Mouse (Mus musculus): ENCODE measurements at regions not wholly inside any gene's neighbourhood (a gene's known extent, or its start where the extent isn't known, plus 50 kb on each side); places are given as distances from the start of the nearest gene placed in this dataset.

- TF ChIP-seq CTCF (IDR thresholded peaks at IDR 0.05; ENCODE audit: borderline replicate concordance, insufficient read depth, low read depth, low read length): no peak
- TF ChIP-seq POLR2A (IDR thresholded peaks at IDR 0.05; ENCODE audit: borderline replicate concordance, insufficient read depth, low read length): no peak
- H3K27me3 ChIP-seq (ENCODE audit: control insufficient read depth, insufficient read depth, low read length): no peaks in the 10 kb centered on the region
- DNase-seq: no peak
- no peak overlapping the region for H3K4me3 ChIP-seq (replicated peaks; ENCODE audit: insufficient read depth, low read depth, low read length)
- WGBS: 35% methylated on average over 5 of the region's 5 CpGs
- no peaks in the 10 kb centered on the region for H3K4me1 ChIP-seq (ENCODE audit: control insufficient read depth, insufficient read depth, low read length)
- H3K27ac ChIP-seq (ENCODE audit: insufficient read depth, low read length): no peak overlapping the region
Observed at GRCm38 (mm10) chr1:23202511-23203435, 100.7 kb upstream of the 4933415F23Rik start.

DNA sequence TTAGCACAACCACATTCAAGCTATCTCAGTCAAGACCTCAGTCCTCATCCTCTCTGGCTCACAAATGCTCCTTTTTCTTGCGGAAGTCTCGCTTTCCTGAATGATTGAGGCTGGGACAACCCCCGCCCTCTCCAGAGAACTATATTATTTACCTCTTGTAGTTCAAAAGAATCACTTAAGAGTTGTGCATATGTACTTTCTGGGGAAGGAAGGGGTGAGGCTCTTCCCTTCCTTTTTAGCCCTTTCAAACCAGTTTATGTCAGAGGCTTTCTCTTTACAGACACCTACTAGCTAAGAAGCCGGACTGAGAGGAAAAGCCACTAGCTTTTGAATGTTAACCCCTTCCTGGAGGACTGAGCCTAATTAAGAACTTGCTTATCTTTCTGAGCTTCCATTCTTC is 98.4 kb upstream of the 4933415F23Rik start:
- no peak for DNase-seq
- Histone ChIP-seq H3K27ac (ENCODE audit: insufficient read depth, low read length) (no peak overlapping the region), H3K4me3 (replicated peaks; ENCODE audit: insufficient read depth, low read depth, low read length) (no peak overlapping the region), H3K27me3 (ENCODE audit: control insufficient read depth, insufficient read depth, low read length) (no peaks in the 10 kb centered on the region), H3K4me1 (ENCODE audit: control insufficient read depth, insufficient read depth, low read length) (no peaks in the 10 kb centered on the region)
- no peak for TF ChIP-seq CTCF (IDR thresholded peaks at IDR 0.05; ENCODE audit: borderline replicate concordance, insufficient read depth, low read depth, low read length)
- no peak for TF ChIP-seq POLR2A (IDR thresholded peaks at IDR 0.05; ENCODE audit: borderline replicate concordance, insufficient read depth, low read length)
- WGBS: 65% methylated on average over 4 of the region's 4 CpGs

- Histone ChIP-seq H3K4me3 (replicated peaks; ENCODE audit: insufficient read depth, low read depth, low read length) (no peak overlapping the region), H3K27me3 (ENCODE audit: control insufficient read depth, insufficient read depth, low read length) (no peaks in the 10 kb centered on the region), H3K4me1 (ENCODE audit: control insufficient read depth, insufficient read depth, low read length) (no peaks in the 10 kb centered on the region), H3K27ac (ENCODE audit: insufficient read depth, low read length) (no peak overlapping the region)
- 84% methylated on average over 3 of the region's 3 CpGs for WGBS
- TF ChIP-seq POLR2A (IDR thresholded peaks at IDR 0.05; ENCODE audit: borderline replicate concordance, insufficient read depth, low read length) (no peak), CTCF (IDR thresholded peaks at IDR 0.05; ENCODE audit: borderline replicate concordance, insufficient read depth, low read depth, low read length) (no peak)
- DNase-seq: no peak
Observed at GRCm38 (mm10) chr1:23190316-23191005, 88.4 kb upstream of the 4933415F23Rik start.

DNA sequence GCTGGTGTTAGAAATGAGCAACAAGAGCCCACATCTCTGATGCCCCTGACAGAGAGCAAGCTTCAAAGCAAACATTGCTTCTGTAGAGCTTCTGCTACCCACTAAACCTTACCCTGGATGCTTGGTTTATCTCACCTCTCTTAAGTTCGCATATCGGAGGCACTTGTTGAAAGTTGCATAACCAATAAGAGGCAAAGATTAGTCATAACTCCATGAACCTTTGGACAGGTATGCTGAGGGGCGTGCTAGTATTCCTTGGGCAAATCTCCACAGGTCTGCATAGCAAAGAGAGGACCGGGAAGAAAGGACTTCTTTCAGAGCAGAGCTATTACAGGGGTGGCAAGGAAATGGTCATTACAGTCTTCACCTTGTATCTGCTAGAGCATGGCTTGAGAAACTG is 87.7 kb upstream of the 4933415F23Rik start:
- H3K27ac ChIP-seq (ENCODE audit: insufficient read depth, low read length): no peak overlapping the region
- no peaks in the 10 kb centered on the region for H3K27me3 ChIP-seq (ENCODE audit: control insufficient read depth, insufficient read depth, low read length)
- H3K4me3 ChIP-seq (replicated peaks; ENCODE audit: insufficient read depth, low read depth, low read length): no peak overlapping the region
- TF ChIP-seq POLR2A (IDR thresholded peaks at IDR 0.05; ENCODE audit: borderline replicate concordance, insufficient read depth, low read length): no peak
- TF ChIP-seq CTCF (IDR thresholded peaks at IDR 0.05; ENCODE audit: borderline replicate concordance, insufficient read depth, low read depth, low read length): no peak
- no peaks in the 10 kb centered on the region for H3K4me1 ChIP-seq (ENCODE audit: control insufficient read depth, insufficient read depth, low read length)
- DNase-seq: no peak
- WGBS: 93% methylated on average over 4 of the region's 4 CpGs

- no peaks in the 10 kb centered on the region for H3K4me1 ChIP-seq (ENCODE audit: control insufficient read depth, insufficient read depth, low read length)
- H3K4me3 ChIP-seq (replicated peaks; ENCODE audit: insufficient read depth, low read depth, low read length): no peak overlapping the region
- no peak for DNase-seq
- TF ChIP-seq POLR2A (IDR thresholded peaks at IDR 0.05; ENCODE audit: borderline replicate concordance, insufficient read depth, low read length): no peak
- no peak for TF ChIP-seq CTCF (IDR thresholded peaks at IDR 0.05; ENCODE audit: borderline replicate concordance, insufficient read depth, low read depth, low read length)
- no peak overlapping the region for H3K27ac ChIP-seq (ENCODE audit: insufficient read depth, low read length)
- WGBS: 91% methylated on average over 5 of the region's 5 CpGs
- no peaks in the 10 kb centered on the region for H3K27me3 ChIP-seq (ENCODE audit: control insufficient read depth, insufficient read depth, low read length)
Observed at GRCm38 (mm10) chr1:23188216-23188615, 86.2 kb upstream of the 4933415F23Rik start.

GRCm38 (mm10) chr1:23187446-23188206 is 85.6 kb upstream of the 4933415F23Rik start:
- no peak for DNase-seq
- Histone ChIP-seq H3K4me3 (replicated peaks; ENCODE audit: insufficient read depth, low read depth, low read length) (no peak overlapping the region), H3K27me3 (ENCODE audit: control insufficient read depth, insufficient read depth, low read length) (no peaks in the 10 kb centered on the region), H3K27ac (ENCODE audit: insufficient read depth, low read length) (no peak overlapping the region), H3K4me1 (ENCODE audit: control insufficient read depth, insufficient read depth, low read length) (no peaks in the 10 kb centered on the region)
- WGBS: 79% methylated on average over 6 of the region's 6 CpGs
- TF ChIP-seq POLR2A (IDR thresholded peaks at IDR 0.05; ENCODE audit: borderline replicate concordance, insufficient read depth, low read length): no peak

DNA sequence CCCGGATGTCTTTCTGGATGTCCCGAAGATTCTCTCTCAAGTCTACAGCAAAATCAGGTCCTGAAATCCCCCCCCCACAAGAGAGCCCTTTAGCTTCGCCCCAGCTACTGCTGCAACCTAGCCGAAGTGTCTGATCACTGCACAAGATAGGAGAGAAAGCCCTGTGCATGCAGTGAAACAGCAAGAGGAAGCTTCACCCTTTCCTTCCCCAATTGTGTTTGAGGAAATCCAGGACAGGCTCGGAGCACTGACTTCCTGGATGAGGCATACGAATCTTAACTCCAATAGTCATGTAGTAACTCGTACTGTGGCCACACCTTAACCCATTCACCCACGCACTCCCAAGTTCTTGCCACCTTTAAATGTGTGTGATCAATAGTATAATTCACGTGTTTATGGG is 82.7 kb upstream of the 4933415F23Rik start:
- Histone ChIP-seq H3K4me3 (replicated peaks; ENCODE audit: insufficient read depth, low read depth, low read length) (no peak overlapping the region), H3K27ac (ENCODE audit: insufficient read depth, low read length) (no peak overlapping the region), H3K4me1 (ENCODE audit: control insufficient read depth, insufficient read depth, low read length) (no peaks in the 10 kb centered on the region), H3K27me3 (ENCODE audit: control insufficient read depth, insufficient read depth, low read length) (no peaks in the 10 kb centered on the region)
- no peak for DNase-seq
- WGBS: 85% methylated on average over 9 of the region's 9 CpGs
- TF ChIP-seq CTCF (IDR thresholded peaks at IDR 0.05; ENCODE audit: borderline replicate concordance, insufficient read depth, low read depth, low read length) (no peak), POLR2A (IDR thresholded peaks at IDR 0.05; ENCODE audit: borderline replicate concordance, insufficient read depth, low read length) (no peak)

All from cerebellum, adult 2 months (tissue).